Mouse (Mus musculus) T-helper 17 cell (primary cell): ENCODE measurements at regions not wholly inside any gene's neighbourhood (a gene's known extent, or its start where the extent isn't known, plus 50 kb on each side); places are given as distances from the start of the nearest gene placed in this dataset.
"Not testable (repeated sequence)": the region's sequence is repeated elsewhere in the genome, so short reads cannot be mapped to it uniquely, and the experiment has no call there.

Source experiments
- in situ Hi-C, 2 experiments: fragments of 300-600 bp; cut with MboI, MseI; formaldehyde crosslinking; loops; 1 replicate in 1 of 2; 2 replicates in 1 of 2; pipeline ENCODE4 v1.15.1; 2025; ENCODE audit warnings: high pct_unique_total_duplicates in 2 of 2

DNA sequence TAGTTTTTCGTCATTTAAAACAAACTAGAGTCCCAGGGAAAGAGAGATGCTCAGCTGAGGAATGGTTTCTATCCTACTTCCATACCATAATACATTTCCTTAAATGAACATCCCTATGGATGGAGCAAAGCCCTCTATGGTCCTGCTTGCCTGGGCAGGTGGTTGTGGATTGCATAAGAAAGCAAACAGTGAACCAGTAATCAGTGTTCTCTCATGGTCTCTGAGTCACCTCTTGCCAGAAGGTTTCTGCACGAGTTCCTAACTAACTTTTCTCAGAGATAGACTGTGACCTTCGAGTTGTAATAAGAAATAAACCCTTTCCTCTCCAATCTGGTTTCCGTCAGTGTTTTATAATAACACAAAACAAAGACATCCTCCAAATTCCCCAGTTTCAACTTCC is 62.9 kb upstream of the Bet1 start:
- in situ Hi-C loops: no loop called here

DNA sequence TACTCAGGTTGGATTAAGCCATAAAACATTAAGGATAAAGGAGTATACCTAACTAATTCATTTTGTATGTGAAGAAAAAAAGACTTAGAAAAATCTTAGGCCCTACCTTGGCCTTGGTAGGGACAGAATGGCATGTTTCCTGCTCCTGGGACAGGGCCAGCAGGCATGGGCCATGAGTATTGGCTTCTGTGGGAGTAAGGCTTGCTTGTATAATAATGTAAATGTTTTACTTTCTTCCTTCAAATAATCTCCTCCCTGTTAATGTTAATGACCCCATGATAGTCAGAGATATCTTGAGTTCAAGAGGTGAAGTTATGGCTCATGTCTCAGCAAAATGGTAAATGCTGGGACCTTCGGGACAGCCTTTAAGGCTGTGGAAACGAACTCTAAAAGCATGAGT is 71.5 kb upstream of the Bet1 start:
- in situ Hi-C loops: no loop called here

DNA sequence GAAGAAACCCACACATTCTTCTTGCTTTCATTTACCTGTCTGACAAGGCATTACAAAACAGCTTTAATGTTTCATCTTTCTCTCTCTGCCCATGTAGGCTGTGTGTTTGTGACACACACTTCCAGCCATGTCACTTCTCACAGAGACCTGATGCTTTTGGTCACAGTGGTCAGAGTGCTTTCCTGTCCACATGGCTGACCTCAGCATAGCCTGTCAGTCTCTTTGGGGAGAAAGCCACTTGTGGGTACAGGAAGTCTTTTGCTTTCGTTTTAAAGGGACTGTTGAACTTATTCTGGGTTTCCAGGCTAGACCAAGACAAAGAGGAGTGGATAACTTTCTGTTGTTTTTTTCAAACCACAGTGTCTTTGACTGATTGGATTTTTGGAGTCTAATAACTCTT is 77.0 kb upstream of the Bet1 start:
- in situ Hi-C loops: no loop called here

DNA sequence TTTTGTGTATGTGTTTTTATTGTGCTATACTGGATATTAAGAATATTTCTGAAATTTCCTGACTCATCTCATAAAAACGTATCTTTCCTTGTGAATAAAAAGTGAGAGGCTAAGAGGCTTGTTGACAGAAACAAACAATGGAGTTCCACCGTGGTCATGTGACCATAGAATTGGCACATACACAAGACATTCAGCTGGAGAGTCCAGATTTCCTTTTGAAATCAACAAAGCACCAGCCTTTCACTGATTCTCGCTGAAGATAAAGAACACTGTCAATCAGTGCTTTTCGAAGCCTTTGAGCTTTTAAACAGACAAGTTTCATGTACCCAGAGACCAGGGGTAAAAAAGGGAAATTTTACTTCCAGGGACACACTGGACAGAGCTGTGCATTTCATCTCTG is 80.3 kb upstream of the Bet1 start:
- in situ Hi-C loops: no loop called here

DNA sequence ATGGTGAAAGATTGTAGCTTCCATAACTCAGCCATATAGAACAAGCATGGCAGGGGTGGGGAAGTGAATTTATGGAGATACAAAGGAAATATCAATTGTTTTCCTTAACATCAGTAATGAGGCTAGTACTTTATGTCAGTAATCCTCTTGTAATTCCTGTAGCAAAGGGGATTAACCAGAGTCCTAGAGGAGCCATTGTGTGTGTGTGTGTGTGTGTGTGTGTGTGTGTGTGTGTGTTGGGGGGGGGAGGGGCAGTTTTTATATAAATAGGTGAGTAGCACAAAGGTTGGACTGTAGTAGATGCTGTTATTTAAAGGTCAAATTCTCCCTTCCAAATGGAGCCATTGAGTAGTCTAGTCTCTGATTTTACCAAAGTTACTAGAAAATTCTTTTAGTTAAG is 81.0 kb upstream of the Bet1 start:
- in situ Hi-C loops: no loop called here

DNA sequence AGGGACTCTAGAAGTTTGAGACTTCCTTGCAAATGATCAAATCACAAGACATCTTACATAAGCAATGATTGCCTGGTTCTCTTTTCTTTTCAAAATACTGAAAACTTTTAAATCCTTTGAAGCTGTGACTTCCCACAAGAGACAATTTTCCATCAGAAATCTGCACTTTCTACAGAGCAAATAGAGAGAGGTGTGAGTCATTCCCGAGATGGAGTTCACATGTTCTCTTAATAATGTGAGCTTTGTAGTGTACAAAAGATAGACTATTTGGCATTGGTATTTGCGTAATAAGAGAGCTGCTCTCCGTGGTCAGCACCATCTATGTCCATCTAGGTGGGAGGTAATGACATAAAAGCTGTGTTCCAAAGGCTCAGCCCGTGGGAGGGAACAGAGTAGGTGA is 84.8 kb upstream of the Bet1 start:
- in situ Hi-C loops: no loop called here

DNA sequence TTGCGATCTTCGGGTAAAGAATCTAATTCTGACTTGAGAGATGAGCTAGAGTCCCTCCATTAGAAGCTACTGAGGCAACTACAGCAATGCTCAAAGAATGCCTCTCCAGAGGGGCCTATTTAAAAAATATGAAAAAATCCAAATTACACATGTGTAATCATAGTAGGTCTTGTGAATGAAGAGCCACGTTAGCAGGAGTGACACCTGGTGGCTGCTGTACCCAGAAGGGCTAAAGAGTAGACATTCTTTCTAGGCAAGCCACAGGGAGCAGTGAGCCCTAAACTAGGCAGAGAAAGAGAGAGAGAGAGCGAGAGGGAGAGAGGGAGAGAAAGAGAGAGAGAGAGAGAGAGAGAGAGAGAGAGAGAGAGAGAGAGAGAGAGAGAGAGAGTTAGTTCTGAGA is 100.9 kb upstream of the Bet1 start:
- in situ Hi-C loops: no loop called here

DNA sequence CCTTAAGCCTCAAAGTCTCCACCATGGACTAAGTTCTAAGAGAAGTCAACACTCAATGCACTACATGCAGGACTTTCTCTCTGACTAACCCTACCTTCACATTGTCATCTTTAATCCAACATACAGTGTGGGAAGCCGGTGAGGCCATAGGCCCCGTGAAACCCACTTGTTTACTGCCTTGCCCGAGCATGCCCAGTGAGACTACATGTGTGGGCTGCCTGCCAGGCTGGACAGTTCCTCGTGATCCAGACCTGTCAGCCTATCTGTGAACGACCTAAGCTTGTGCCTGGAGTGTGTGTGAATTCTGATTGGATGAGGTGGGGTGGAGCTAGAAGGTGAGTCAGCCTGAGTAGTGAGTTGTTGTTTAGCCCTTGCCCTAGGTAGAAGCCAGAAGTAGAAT is 104.2 kb upstream of the Bet1 start:
- in situ Hi-C loops: not testable (repeated sequence)

DNA sequence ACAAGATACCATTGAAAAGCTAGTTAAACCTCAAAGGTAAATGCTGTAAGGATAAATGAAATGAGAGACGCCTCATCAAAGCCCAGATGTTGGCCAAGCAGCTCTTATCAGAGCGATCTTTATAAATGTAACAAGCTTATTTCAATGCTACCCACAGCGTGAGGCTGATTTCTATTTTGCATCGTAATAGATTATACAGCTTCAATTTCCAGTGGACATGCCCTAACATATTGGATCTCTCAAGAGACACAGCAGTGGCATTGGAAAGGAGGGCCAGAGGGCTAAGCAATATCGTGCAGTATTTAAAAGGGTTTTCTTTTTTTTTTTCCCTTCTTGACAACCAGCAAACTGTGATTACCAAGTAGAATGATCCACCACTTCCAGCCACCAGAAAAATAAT is 106.5 kb upstream of the Bet1 start:
- in situ Hi-C loops: no loop called here

DNA sequence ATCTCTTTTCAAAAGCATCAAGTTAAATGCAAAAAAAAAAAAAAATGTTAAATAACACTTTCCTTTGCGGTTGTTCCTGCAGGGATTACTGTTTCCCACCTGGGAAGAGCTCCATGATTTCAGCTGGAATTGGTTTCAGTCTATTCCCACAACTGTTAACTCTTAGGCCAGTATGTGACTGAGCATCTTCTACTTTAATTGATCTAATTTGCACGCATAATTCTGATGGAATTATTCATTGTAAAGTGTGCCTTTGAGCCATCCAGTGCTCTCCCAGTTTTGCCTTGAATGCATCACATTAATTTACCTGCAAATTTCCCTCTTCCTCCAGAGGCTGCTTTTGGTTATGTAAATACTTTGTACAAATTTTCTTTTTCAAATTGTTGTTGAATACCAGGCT is 114.4 kb upstream of the Bet1 start:
- in situ Hi-C loops: loop anchor here in 1 of 2 experiments (5.0 kb wide), 1 partner anchor 1401 kb away; no protein-coding TSS in a partner anchor

DNA sequence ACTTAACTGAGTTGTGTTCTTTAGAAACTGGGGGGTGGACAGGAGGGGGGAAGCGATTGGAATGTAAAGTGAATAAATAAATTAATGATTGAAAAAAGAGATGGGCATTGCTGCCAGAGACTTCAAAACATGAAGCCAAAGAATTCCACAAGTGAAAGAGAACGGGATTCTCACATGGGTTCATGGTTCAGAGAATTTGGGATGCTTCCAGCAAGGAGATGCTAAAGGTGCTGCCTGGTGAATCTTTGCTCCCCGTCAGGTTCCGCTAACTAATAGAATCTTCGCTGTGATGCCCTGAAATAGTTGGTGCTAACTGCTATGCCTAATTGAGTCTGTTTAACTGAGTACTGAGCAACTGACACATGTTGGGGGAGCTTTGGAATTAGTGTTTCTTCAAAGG is 118.9 kb upstream of the Bet1 start:
- in situ Hi-C loops: no loop called here

DNA sequence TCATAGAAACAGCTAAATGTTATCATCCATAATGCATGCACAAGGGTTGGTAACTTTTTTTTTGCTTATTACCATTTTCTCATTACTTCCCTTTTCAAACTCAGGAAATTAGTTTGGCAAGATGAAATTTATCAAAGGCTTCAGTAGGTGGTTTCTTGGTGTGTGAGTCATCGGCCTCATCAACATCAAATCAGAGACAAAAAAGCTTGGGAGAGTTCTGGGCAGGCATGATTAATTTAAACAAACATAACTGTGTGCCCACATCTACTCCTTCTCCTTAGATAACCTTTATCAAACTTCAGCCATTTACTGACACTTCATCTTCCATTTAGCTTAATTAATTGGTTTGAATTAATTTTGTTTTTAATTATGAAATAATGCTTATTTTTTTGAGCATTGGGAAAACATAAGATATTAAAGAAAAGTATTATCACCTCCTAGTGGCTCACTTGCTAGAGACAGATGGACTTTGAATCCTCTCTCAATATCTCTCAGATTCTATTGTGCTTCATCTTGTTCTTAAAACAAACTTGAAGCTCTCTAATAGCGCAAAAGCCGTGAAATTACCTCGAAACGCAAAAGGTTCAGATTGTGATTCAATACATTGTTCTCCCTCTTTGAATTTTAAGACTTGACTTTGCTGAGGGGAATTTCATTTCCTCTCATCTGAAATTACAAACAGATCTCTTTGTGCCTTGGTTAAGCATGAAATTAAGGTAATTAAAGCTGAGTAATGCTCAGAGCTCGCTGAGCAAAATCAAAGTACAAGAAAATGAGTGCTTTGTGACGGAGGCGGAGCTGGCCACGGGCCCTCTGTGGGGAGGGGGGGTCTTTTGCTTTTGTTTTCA is 158.7 kb upstream of the Bet1 start:
- in situ Hi-C loops: no loop called here

DNA sequence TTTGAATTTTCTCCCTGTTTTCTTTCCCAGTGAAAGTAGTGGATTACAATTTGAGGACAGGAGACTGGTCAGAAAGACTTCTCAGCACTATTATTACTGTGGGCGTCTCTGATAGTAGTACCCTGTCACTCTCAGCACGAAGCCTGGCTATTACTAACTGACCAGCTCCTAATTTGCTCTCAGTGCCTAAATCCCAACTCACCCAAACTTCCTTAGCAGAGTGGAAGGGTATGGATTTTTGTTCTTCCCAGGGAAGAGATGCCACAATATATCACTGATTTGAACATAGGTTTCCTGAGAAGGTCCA is 159.3 kb upstream of the Bet1 start:
- in situ Hi-C loops: no loop called here

DNA sequence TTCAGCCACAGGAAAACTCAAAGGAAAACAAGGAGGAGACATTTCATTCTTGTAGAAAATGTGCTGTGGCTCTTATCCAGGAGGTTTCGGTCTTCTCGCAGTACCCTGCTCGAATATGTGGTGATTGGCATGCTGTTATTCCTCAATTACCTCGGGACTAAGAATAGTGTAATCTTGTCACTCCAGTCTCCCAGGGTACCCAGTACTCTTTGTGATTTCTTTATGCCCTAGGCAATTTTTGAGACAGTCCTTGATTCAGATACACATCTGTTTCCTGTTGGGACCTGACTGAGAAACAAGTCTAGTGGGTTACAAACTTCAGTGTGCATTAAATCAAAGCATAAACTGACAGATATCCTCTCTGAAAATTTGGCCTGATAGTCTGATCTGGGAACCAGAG is 189.8 kb upstream of the Bet1 start:
- in situ Hi-C loops: no loop called here

DNA sequence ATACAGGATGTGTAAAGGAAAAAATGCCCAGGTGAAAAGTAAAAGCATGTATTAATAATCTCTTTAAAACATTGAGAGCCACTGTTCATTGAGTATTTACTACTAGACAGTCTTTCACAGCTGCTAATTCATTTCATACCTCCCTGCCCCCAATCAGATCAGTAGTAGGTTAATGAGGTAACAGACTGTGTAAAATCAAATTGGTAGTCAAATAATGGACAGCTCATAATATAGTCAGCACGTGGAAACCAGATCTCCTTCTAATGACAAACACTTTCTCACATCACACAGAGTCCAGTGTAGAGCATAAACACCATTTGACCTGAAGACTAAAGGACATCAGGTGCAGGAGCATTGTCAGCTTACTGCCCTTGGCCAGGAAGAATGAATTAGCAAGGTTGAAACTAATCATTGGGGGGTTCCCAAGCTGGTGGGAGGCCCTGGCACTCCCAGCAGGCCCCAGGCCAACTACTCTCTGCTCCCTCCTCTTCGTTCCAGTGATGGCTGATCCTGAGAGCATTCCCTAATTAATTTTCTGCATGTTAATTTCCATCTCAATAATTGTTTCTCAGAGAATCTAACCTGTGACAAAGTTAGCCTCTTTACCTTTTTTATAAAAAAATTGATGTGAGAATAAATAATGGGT is 190.6 kb upstream of the Bet1 start:
- in situ Hi-C loops: no loop called here

DNA sequence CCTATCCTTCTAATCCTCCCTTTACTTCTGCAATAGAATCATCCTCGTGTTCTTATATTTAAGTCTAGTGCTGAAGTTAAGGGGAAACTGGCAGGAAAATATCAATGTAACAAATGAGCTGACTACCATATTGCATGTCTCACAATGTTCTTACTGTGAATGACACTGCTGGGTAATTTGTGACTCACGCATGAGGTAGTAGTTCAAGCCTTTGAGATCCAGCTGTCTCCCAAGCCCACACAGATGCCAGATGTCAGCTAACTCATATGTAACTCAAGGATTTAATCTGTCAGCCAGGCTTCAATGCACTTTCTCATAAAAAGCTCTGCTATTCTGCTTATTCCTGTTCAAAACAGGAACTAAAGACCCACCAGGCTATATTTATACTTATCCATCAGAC is 204.6 kb upstream of the Bet1 start:
- in situ Hi-C loops: no loop called here

DNA sequence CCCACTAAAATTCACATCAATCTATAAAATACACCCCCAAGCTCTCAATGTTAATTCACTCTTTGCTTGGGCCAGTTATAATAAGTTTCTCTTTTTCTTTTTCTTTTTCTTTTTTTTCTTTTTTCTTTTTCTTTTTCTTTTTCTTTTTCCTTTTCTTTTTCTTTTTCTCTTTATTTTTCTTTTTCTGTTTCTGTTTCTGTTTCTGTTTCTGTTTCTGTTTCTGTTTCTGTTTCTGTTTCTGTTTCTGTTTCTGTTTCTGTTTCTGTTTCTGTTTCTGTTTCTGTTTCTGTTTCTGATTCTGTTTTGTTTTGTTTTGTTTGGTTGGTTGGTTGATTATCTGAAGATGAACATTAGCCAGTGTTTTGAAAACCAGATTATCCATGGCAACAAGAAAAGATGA is 201.2 kb upstream of the Col1a2 start:
- in situ Hi-C loops: not testable (repeated sequence)

DNA sequence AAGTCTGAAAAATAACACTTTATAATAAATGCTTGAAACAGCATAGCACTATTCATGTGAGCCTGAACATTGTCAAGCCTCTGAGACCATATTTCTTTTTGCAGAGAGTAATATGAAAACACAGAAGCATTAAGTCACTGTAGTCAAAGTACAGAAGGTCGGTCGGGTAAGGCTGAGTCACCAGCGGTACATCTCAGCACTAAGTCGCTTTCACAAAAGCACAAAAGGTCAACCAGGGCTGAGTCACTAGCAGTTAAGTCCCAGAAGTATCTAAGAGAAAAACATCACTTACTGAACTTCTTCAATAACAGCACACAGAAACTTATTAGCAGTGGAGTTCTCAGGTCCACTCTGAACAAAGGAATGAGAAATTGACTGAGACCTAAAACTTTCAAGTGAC is 154.7 kb upstream of the Col1a2 start:
- in situ Hi-C loops: no loop called here

DNA sequence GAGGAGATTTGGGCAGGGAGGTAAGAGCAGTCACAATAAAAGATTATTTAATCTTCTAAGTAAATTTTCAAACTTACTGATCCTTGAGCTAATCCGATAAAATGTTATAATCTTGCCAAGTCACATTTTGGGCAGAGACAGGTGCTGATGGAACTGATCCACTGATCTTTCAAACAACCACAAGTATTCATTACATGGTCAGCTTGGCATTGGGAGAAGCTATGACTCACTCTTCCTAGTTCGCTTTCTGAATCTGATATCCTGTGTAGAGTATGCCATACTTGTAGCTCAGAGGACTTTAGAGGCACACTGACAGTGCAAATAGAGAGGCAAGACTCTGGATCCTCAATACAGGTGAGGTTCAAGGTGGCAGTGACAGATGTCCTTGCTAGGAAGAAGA is 142.4 kb upstream of the Col1a2 start:
- in situ Hi-C loops: no loop called here

DNA sequence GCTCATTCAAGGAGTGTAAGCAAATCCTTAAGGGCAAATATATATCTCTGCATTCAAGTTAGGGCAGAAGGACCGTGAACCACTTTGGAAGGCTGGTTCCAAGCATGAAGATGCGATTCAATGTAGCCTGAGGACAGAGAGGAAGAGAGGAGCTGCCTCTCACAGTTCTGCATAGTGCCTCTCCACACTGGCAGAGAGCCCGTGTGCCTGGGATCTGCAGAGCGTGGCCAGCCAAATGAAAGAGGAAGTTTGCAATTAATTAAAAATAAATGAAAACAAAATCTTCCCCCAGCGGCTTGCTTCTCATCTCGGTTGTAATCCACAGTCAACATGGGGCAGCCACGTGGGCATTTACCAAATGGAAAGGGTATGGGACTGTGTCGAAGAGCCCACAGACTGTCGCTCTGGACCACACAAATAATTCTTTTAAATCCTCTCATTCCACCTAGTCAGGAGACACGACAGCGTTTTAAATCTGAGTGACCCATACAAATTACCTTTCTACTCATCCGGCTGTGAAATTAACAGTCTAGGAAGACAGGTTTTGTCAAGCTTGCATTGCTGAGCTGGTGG is 129.1 kb upstream of the Col1a2 start:
- in situ Hi-C loops: no loop called here

DNA sequence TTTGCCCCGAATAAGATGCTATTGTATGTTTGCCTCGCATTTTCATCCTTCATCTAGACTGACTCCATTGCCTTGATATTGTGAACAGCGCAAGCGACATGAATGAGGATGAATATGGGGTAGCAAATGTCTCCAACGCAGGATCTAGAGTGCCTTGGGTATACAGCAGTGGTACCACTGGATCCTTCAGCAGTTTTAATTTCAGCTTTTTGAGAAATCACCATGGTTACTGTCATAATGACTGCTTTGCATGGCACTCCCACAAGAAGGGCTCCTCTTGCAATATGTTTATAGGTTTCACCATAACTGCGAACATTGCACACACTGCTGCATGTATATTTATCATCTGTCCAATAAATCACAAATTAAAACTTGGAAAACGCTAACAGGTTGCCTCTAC is 107.8 kb upstream of the Col1a2 start:
- in situ Hi-C loops: no loop called here

DNA sequence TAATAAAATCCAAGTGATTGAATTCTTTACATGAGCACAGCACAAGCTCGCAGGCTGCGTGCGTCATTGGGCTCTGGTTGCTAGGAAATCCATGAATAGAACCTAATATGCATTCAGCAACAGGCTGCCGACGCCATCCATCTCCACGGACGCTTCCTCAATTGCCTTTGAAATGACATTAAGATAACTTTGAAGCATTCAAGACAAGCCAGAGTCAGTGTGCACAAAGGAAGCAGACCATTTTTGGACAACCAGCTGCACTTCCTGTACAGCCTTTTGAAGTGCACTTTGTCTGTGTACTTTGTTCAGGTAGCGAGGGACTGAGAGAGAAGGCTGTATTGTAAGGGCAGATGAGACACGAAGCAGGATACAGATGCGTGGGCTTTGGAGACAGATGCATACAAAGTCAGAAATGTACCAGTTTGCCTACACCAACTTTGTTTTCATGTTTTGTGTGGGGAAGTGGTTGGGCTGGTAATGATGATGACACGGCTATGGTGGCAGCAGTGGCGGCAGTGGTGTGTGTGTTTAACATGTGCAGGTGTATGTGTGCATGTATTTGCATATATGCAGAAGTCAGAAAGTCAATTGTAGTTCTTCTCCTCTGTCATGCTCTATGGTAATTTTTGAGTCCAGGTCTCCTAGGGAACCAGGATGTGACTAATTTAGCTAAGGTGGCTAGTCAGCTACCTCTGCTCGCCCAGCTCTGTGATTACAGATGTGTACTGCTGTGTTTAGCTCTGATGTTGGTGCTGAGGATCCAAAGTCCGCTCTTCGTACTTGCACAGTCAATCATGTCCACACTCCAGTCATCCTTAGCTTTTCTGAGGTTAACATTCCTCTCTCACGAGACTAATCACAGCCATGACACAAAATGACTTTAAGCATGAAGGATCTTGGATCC is 106.7 kb upstream of the Col1a2 start:
- in situ Hi-C loops: no loop called here
